Mouse (Mus musculus) embryo, embryonic 9.5 days (tissue): ENCODE results near the gene Vmn2r15.

Experiments used
- DNase-seq: peaks from one replicate; pipeline ENCODE4 v3.0.0-alpha.2; 2017; ENCODE audit errors: extremely low spot score

The Vmn2r15 gene

DNA sequence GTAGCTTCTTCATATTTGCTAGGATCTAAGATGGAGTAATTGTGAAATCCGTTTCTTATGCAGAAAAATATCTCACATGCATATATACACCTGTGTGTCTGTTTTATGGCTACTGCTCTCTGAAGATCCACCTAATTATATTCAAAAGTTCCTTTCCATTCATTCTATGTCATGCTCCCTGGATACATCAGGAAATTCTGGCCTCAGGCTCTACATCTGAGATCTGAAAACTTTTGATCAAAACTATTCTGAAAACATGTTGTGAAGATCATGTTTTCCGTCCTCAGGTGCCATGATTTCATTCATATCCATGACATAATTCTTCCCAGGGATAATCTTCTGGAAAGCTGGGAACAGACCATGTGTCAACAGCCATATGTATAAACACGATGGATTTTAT is at the start of gene Vmn2r15:
TSS of gene Vmn2r15 (minus strand) at position 101 of the 400 bp plus-strand sequence.
- DNase-seq, result no peak

DNA sequence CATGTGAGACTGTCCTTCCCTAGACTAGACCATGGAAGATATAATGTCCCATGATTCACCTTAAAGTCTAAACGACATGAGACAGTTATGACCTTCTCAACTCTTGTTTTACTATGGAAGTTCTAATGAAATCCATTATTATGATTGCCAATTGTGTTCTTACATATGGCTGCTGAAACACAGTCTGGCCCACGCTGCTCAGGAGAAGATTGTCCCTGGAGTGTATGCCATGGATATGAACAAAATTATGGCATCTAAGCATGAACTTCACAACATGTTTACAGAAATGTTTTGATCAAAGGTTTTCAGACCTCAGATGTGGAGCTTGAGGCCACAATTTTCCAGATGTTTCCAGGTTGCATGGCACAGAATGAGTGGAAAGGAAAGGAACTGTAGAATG is 32.4 kb upstream of the Vmn2r15 start, which contains the start of gene Vmn2r16:
TSS of gene Vmn2r16 (plus strand) at position 301 of the 400 bp plus-strand sequence.
- no peak for DNase-seq

DNA sequence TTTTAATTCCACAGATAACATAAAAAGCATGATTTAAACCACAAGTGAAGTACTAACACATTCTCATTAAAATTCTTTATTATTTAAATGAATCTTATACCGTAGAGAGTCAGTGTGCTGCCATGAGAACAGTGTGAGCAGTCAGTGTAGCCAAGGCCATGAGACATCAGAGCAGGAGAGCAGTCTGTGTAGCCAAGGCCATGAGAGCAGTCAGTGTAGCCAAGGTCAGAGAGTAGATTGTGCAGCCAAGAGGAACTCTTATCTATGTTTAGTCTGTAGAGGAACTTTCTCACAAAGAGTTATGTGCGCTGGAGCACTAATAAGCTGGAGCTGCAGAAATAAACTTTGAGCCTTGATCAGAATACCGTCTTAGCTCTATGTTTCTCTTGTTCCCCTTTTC is 2.8 kb downstream of the Vmn2r15 start:
- DNase-seq, result no peak
